Mouse (Mus musculus) splenic B cell, adult 2 months (primary cell): ENCODE measurements around the gene Steap4.
"Not testable (repeated sequence)": the region's sequence is repeated elsewhere in the genome, so short reads cannot be mapped to it uniquely, and the experiment has no call there.

Source experiments
- DNase-seq: peaks from one replicate; pipeline ENCODE4 v3.0.0-alpha.2; 2011; ENCODE audit warnings: low read depth, low spot score
- H3K27me3 ChIP-seq: 2 replicates; pipeline ENCODE4 v1.6.1; 2012; ENCODE audit warnings: mild to moderate bottlenecking, low read length, moderate library complexity, mixed read lengths; ENCODE audit not compliant: control insufficient read depth, poor library complexity, insufficient read depth, severe bottlenecking
- H3K36me3 ChIP-seq: 2 replicates; pipeline ENCODE4 v1.6.1; 2012; ENCODE audit warnings: mild to moderate bottlenecking, low read length, moderate library complexity, mixed read lengths; ENCODE audit not compliant: control insufficient read depth, poor library complexity, insufficient read depth, severe bottlenecking

Steap4 gene

GRCm38 (mm10) chr5:7961113-7961512 lies 856 bp downstream of the Steap4 start:
- no peak for DNase-seq
- no peaks in the 10 kb centered on the region for H3K27me3 ChIP-seq
- H3K36me3 ChIP-seq = no peaks in the 10 kb centered on the region

GRCm38 (mm10) chr5:7965281-7965680 lies 5.0 kb downstream of the Steap4 start:
- Histone ChIP-seq H3K27me3 (no peaks in the 10 kb centered on the region), H3K36me3 (no peaks in the 10 kb centered on the region)
- peak; percentile 27 for DNase-seq

- DNase-seq = no peak
- H3K36me3 ChIP-seq = no peaks in the 10 kb centered on the region
- no peaks in the 10 kb centered on the region for H3K27me3 ChIP-seq
Observed at GRCm38 (mm10) chr5:7968152-7968551, 7.9 kb downstream of the Steap4 start.

- Histone ChIP-seq H3K27me3 (no peaks in the 10 kb centered on the region), H3K36me3 (no peaks in the 10 kb centered on the region)
- DNase-seq = no peak
Observed at GRCm38 (mm10) chr5:7972266-7972665, 12.0 kb downstream of the Steap4 start.

- no peaks in the 10 kb centered on the region for H3K36me3 ChIP-seq
- DNase-seq = no peak
- H3K27me3 ChIP-seq = no peaks in the 10 kb centered on the region
Observed at GRCm38 (mm10) chr5:7974522-7975197, 14.4 kb downstream of the Steap4 start.

- DNase-seq = no peak
- Histone ChIP-seq H3K36me3 (no peaks in the 10 kb centered on the region), H3K27me3 (no peaks in the 10 kb centered on the region)
Observed at GRCm38 (mm10) chr5:7980586-7980985, 20.3 kb downstream of the Steap4 start.

GRCm38 (mm10) chr5:7987962-7988361 lies 27.7 kb downstream of the Steap4 start:
- DNase-seq = no peak
- Histone ChIP-seq H3K27me3 (no peaks in the 10 kb centered on the region), H3K36me3 (no peaks in the 10 kb centered on the region)

GRCm38 (mm10) chr5:7988415-7988814 lies 28.2 kb downstream of the Steap4 start:
- no peak for DNase-seq
- Histone ChIP-seq H3K27me3 (no peaks in the 10 kb centered on the region), H3K36me3 (no peaks in the 10 kb centered on the region)

- not testable (repeated sequence) for DNase-seq, H3K36me3 ChIP-seq, H3K27me3 ChIP-seq
Observed at GRCm38 (mm10) chr5:7991631-7992030, 31.4 kb downstream of the Steap4 start.

- H3K36me3 ChIP-seq = no peaks in the 10 kb centered on the region
- no peaks in the 10 kb centered on the region for H3K27me3 ChIP-seq
- DNase-seq = no peak
Observed at GRCm38 (mm10) chr5:7993766-7994165, 33.5 kb downstream of the Steap4 start.

GRCm38 (mm10) chr5:7995288-7995897 lies 35.1 kb downstream of the Steap4 start:
- H3K36me3 ChIP-seq = no peaks in the 10 kb centered on the region
- H3K27me3 ChIP-seq = no peaks in the 10 kb centered on the region
- DNase-seq = no peak

- DNase-seq = peak; percentile 32
- Histone ChIP-seq H3K36me3 (no peaks in the 10 kb centered on the region), H3K27me3 (no peaks in the 10 kb centered on the region)
Observed at GRCm38 (mm10) chr5:7996401-7997044, 36.3 kb downstream of the Steap4 start.

GRCm38 (mm10) chr5:7997086-7997485 lies 36.8 kb downstream of the Steap4 start:
- no peak for DNase-seq
- Histone ChIP-seq H3K36me3 (no peaks in the 10 kb centered on the region), H3K27me3 (no peaks in the 10 kb centered on the region)

- Histone ChIP-seq H3K27me3 (no peaks in the 10 kb centered on the region), H3K36me3 (no peaks in the 10 kb centered on the region)
- DNase-seq = no peak
Observed at GRCm38 (mm10) chr5:8000466-8000865, 40.2 kb downstream of the Steap4 start.

- no peaks in the 10 kb centered on the region for H3K27me3 ChIP-seq
- H3K36me3 ChIP-seq = no peaks in the 10 kb centered on the region
- DNase-seq = no peak
Observed at GRCm38 (mm10) chr5:8002827-8003226, 42.6 kb downstream of the Steap4 start.
